Mouse (Mus musculus) midbrain, embryonic 10.5 days (tissue): ENCODE data around the gene Mob1b. TPM values are rescaled to one million over a fixed set of nuclear protein-coding genes. Genes with fewer than 3 reads are reported as not detected.

Experiments used
- DNase-seq: peaks from one replicate; pipeline ENCODE4 v3.0.0-alpha.2; 2017; ENCODE audit warnings: low spot score
- H3K27ac ChIP-seq: fragments of 300-500 bp; sonication (generic); replicated peaks from 2 replicates; pipeline ENCODE4 v1.5.1; 2016; ENCODE audit warnings: mild to moderate bottlenecking
- H3K27me3 ChIP-seq: fragments of 300-500 bp; sonication (generic); 2 replicates; pipeline ENCODE4 v1.6.1; 2016; ENCODE audit warnings: low read depth, mild to moderate bottlenecking; ENCODE audit not compliant: poor library complexity, severe bottlenecking
- H3K36me3 ChIP-seq: fragments of 300-500 bp; sonication (generic); 2 replicates; pipeline ENCODE4 v1.6.1; 2016; ENCODE audit warnings: mild to moderate bottlenecking, moderate library complexity
- H3K4me1 ChIP-seq: fragments of 300-500 bp; sonication (generic); 2 replicates; pipeline ENCODE4 v1.6.1; 2016
- H3K4me3 ChIP-seq: fragments of 300-500 bp; sonication (generic); 2 replicates; pipeline ENCODE4 v1.5.1; 2016; ENCODE audit warnings: mild to moderate bottlenecking, moderate library complexity
- H3K9me3 ChIP-seq: fragments of 300-500 bp; sonication (generic); replicated peaks from 2 replicates; pipeline ENCODE4 v1.6.1; 2016; ENCODE audit warnings: mild to moderate bottlenecking
- WGBS: fragments of 180-500 bp; shearing (Covaris S2); methylation state at CpG from one replicate; pipeline ENCODE4 v1.1.7; 2016; 5-methylcytosine and 5-hydroxymethylcytosine counted together
- polyA plus RNA-seq: library from polyadenylated mRNA; unstranded; fragments of >200 nt; fragmentation: Nextera tagmentation; extraction: Ambion mirVana; gene quantifications from 2 replicates; pipeline ENCODE4 v1.2.1, GENCODE M21; 2016

The Mob1b gene
- polyA plus RNA-seq, 1 experiment from 2014 or later = 10.8 TPM

- no peak for DNase-seq
- H3K9me3 ChIP-seq = no peaks in the 10 kb centered on the region
- WGBS = 69% methylated on average over 6 of the region's 6 CpGs
These were observed 76.5 kb downstream of the Mob1b start for GRCm38 (mm10) chr5:88797121-88797520.

GRCm38 (mm10) chr5:88805616-88806015 lies 85.0 kb downstream of the Mob1b start:
- no peak for DNase-seq
- H3K27ac ChIP-seq = no peak overlapping the region
- H3K36me3 ChIP-seq = no peaks in the 10 kb centered on the region
- WGBS = 92% methylated on average over 4 of the region's 4 CpGs
- H3K27me3 ChIP-seq = no peaks in the 10 kb centered on the region
- H3K4me1 ChIP-seq = peaks cover 12% of the 10 kb centered on the region
- no peaks in the 10 kb centered on the region for H3K9me3 ChIP-seq
- no peak overlapping the region for H3K4me3 ChIP-seq

More at GRCm38 (mm10) chr5:88797121-88797520, 76.5 kb downstream of the Mob1b start:
- Histone ChIP-seq H3K4me3 (no peak overlapping the region), H3K27me3 (no peaks in the 10 kb centered on the region), H3K4me1 (peaks cover 9% of the 10 kb centered on the region), H3K27ac (no peak overlapping the region), H3K36me3 (no peaks in the 10 kb centered on the region)

GRCm38 (mm10) chr5:88806278-88806677 lies 85.6 kb downstream of the Mob1b start:
- Histone ChIP-seq H3K4me1 (peaks cover 12% of the 10 kb centered on the region), H3K27me3 (no peaks in the 10 kb centered on the region), H3K27ac (no peak overlapping the region), H3K4me3 (no peak overlapping the region), H3K36me3 (no peaks in the 10 kb centered on the region), H3K9me3 (no peaks in the 10 kb centered on the region)
- no peak for DNase-seq
- WGBS = 23% methylated on average over 5 of the region's 5 CpGs

GRCm38 (mm10) chr5:88807342-88807741 lies 86.7 kb downstream of the Mob1b start:
- Histone ChIP-seq H3K27ac (no peak overlapping the region), H3K27me3 (no peaks in the 10 kb centered on the region), H3K9me3 (no peaks in the 10 kb centered on the region), H3K4me3 (no peak overlapping the region), H3K4me1 (peaks cover 12% of the 10 kb centered on the region), H3K36me3 (no peaks in the 10 kb centered on the region)
- DNase-seq = no peak
- WGBS = 42% methylated on average over 9 of the region's 9 CpGs

- Histone ChIP-seq H3K27me3 (no peaks in the 10 kb centered on the region), H3K36me3 (no peaks in the 10 kb centered on the region), H3K9me3 (no peaks in the 10 kb centered on the region), H3K27ac (no peak overlapping the region), H3K4me3 (no peak overlapping the region), H3K4me1 (no peaks in the 10 kb centered on the region)
- WGBS = 87% methylated on average over 2 of the region's 2 CpGs
- DNase-seq = no peak
These were observed 92.5 kb downstream of the Mob1b start for GRCm38 (mm10) chr5:88813188-88813587.

Other genes starting within 250 kb of the Mob1b start
- gene Enam, start 232.9 kb upstream of the Mob1b start, polyA plus RNA-seq = not detected in 2 replicates
- 0.11 and 0.37 TPM in 2 replicates for gene Jchain, start 193.0 kb upstream of the Mob1b start, polyA plus RNA-seq
- 72.4 and 78.3 TPM in 2 replicates for gene Utp3, start 166.4 kb upstream of the Mob1b start, polyA plus RNA-seq
- 46.8 and 90.3 TPM in 2 replicates for gene Rufy3, start 155.8 kb upstream of the Mob1b start, polyA plus RNA-seq
- gene Grsf1, start 44.7 kb upstream of the Mob1b start, polyA plus RNA-seq = 79.7 and 81.7 TPM in 2 replicates
- gene Dck, start 44.1 kb downstream of the Mob1b start, polyA plus RNA-seq = 118 and 119 TPM in 2 replicates
- 1.5 TPM in 2 replicates for gene Slc4a4, start 166.0 kb downstream of the Mob1b start, polyA plus RNA-seq